Mouse (Mus musculus) midbrain, embryonic 10.5 days (tissue): ENCODE measurements around the gene Ndufb6. TPM values are rescaled to one million over a fixed set of nuclear protein-coding genes. Genes with fewer than 3 reads are reported as not detected.
"Not testable (repeated sequence)": the region's sequence is repeated elsewhere in the genome, so short reads cannot be mapped to it uniquely, and the experiment has no call there.

ENCODE experiments used
- DNase-seq: peaks from one replicate; pipeline ENCODE4 v3.0.0-alpha.2; 2017; ENCODE audit warnings: low spot score
- H3K27ac ChIP-seq: fragments of 300-500 bp; sonication (generic); replicated peaks from 2 replicates; pipeline ENCODE4 v1.5.1; 2016; ENCODE audit warnings: mild to moderate bottlenecking
- H3K27me3 ChIP-seq: fragments of 300-500 bp; sonication (generic); 2 replicates; pipeline ENCODE4 v1.6.1; 2016; ENCODE audit warnings: low read depth, mild to moderate bottlenecking; ENCODE audit not compliant: poor library complexity, severe bottlenecking
- H3K36me3 ChIP-seq: fragments of 300-500 bp; sonication (generic); 2 replicates; pipeline ENCODE4 v1.6.1; 2016; ENCODE audit warnings: mild to moderate bottlenecking, moderate library complexity
- H3K4me1 ChIP-seq: fragments of 300-500 bp; sonication (generic); 2 replicates; pipeline ENCODE4 v1.6.1; 2016
- H3K4me3 ChIP-seq: fragments of 300-500 bp; sonication (generic); 2 replicates; pipeline ENCODE4 v1.5.1; 2016; ENCODE audit warnings: mild to moderate bottlenecking, moderate library complexity
- H3K9me3 ChIP-seq: fragments of 300-500 bp; sonication (generic); replicated peaks from 2 replicates; pipeline ENCODE4 v1.6.1; 2016; ENCODE audit warnings: mild to moderate bottlenecking
- WGBS: fragments of 180-500 bp; shearing (Covaris S2); methylation state at CpG from one replicate; pipeline ENCODE4 v1.1.7; 2016; 5-methylcytosine and 5-hydroxymethylcytosine counted together
- polyA plus RNA-seq: library from polyadenylated mRNA; unstranded; fragments of >200 nt; fragmentation: Nextera tagmentation; extraction: Ambion mirVana; gene quantifications from 2 replicates; pipeline ENCODE4 v1.2.1, GENCODE M21; 2016

The Ndufb6 gene
- polyA plus RNA-seq, result 300 and 311 TPM in 2 replicates

GRCm38 (mm10) chr4:40279276-40279900 is at the start of gene Ndufb6:
TSS of gene Ndufb6 (minus strand) at chr4:40279421.
- Histone ChIP-seq H3K4me1 (peaks cover 17% of the 10 kb centered on the region), H3K27ac (peak within 1 kb of the TSS; percentile 86), H3K36me3 (peaks cover 20% of the 10 kb centered on the region), H3K4me3 (peak within 1 kb of the TSS; percentile 89), H3K9me3 (no peaks in the 10 kb centered on the region), H3K27me3 (no peaks in the 10 kb centered on the region)
- DNase-seq, result peak; percentile 97
- WGBS, result under 1% methylated on average over 36 of the region's 36 CpGs

GRCm38 (mm10) chr4:40327161-40327560 is 47.9 kb upstream of the Ndufb6 start:
- no peak overlapping the region for H3K4me3 ChIP-seq
- no peaks in the 10 kb centered on the region for H3K9me3 ChIP-seq
- no peaks in the 10 kb centered on the region for H3K36me3 ChIP-seq
- H3K4me1 ChIP-seq, result no peaks in the 10 kb centered on the region
- no peaks in the 10 kb centered on the region for H3K27me3 ChIP-seq
- no peak overlapping the region for H3K27ac ChIP-seq
- WGBS, result 91% methylated on average over 3 of the region's 3 CpGs
- no peak for DNase-seq

GRCm38 (mm10) chr4:40324620-40325019 is 45.4 kb upstream of the Ndufb6 start:
- Histone ChIP-seq H3K4me3 (no peak overlapping the region), H3K27me3 (no peaks in the 10 kb centered on the region), H3K27ac (no peak overlapping the region), H3K9me3 (no peaks in the 10 kb centered on the region), H3K36me3 (no peaks in the 10 kb centered on the region), H3K4me1 (no peaks in the 10 kb centered on the region)
- DNase-seq, result no peak
- WGBS, result 86% methylated on average over 7 of the region's 7 CpGs

GRCm38 (mm10) chr4:40317404-40317803 is 38.2 kb upstream of the Ndufb6 start:
- H3K4me3 ChIP-seq, result no peak overlapping the region
- no peaks in the 10 kb centered on the region for H3K27me3 ChIP-seq
- H3K4me1 ChIP-seq, result no peaks in the 10 kb centered on the region
- DNase-seq, result no peak
- 88% methylated on average over 3 of the region's 3 CpGs for WGBS
- no peaks in the 10 kb centered on the region for H3K36me3 ChIP-seq
- no peaks in the 10 kb centered on the region for H3K9me3 ChIP-seq
- H3K27ac ChIP-seq, result no peak overlapping the region

GRCm38 (mm10) chr4:40313026-40313425 is 33.8 kb upstream of the Ndufb6 start:
- no peak overlapping the region for H3K27ac ChIP-seq
- H3K9me3 ChIP-seq, result no peaks in the 10 kb centered on the region
- 80% methylated on average over 6 of the region's 6 CpGs for WGBS
- DNase-seq, result no peak
- no peaks in the 10 kb centered on the region for H3K36me3 ChIP-seq
- H3K27me3 ChIP-seq, result no peaks in the 10 kb centered on the region
- H3K4me3 ChIP-seq, result no peak overlapping the region
- H3K4me1 ChIP-seq, result no peaks in the 10 kb centered on the region

- H3K9me3 ChIP-seq, result no peaks in the 10 kb centered on the region
- no peak overlapping the region for H3K27ac ChIP-seq
- no peak overlapping the region for H3K4me3 ChIP-seq
- H3K36me3 ChIP-seq, result no peaks in the 10 kb centered on the region
- no peaks in the 10 kb centered on the region for H3K27me3 ChIP-seq
- DNase-seq, result no peak
- H3K4me1 ChIP-seq, result no peaks in the 10 kb centered on the region
- WGBS, result 73% methylated on average over 1 of the region's 1 CpGs
Observed at GRCm38 (mm10) chr4:40312213-40312612, 33.0 kb upstream of the Ndufb6 start.

- no peaks in the 10 kb centered on the region for H3K36me3 ChIP-seq
- H3K27me3 ChIP-seq, result no peaks in the 10 kb centered on the region
- WGBS, result 83% methylated on average over 11 of the region's 11 CpGs
- H3K4me1 ChIP-seq, result no peaks in the 10 kb centered on the region
- H3K9me3 ChIP-seq, result no peaks in the 10 kb centered on the region
- H3K4me3 ChIP-seq, result no peak overlapping the region
- DNase-seq, result no peak
- no peak overlapping the region for H3K27ac ChIP-seq
Observed at GRCm38 (mm10) chr4:40310796-40311383, 31.7 kb upstream of the Ndufb6 start.

GRCm38 (mm10) chr4:40309682-40310081 is 30.5 kb upstream of the Ndufb6 start:
- no peak for DNase-seq
- no peak overlapping the region for H3K4me3 ChIP-seq
- no peaks in the 10 kb centered on the region for H3K4me1 ChIP-seq
- no peak overlapping the region for H3K27ac ChIP-seq
- no peaks in the 10 kb centered on the region for H3K9me3 ChIP-seq
- H3K36me3 ChIP-seq, result no peaks in the 10 kb centered on the region
- no peaks in the 10 kb centered on the region for H3K27me3 ChIP-seq

- H3K4me3 ChIP-seq, result no peak overlapping the region
- H3K36me3 ChIP-seq, result no peaks in the 10 kb centered on the region
- 86% methylated on average over 10 of the region's 10 CpGs for WGBS
- no peak for DNase-seq
- 0 out of 2 replicates have a peak, but pooled peaks cover 5% of the 10 kb centered on the region for H3K27me3 ChIP-seq
- H3K4me1 ChIP-seq, result no peaks in the 10 kb centered on the region
- no peaks in the 10 kb centered on the region for H3K9me3 ChIP-seq
- no peak overlapping the region for H3K27ac ChIP-seq
Observed at GRCm38 (mm10) chr4:40302445-40303125, 23.4 kb upstream of the Ndufb6 start.

GRCm38 (mm10) chr4:40301076-40301789 is 22.0 kb upstream of the Ndufb6 start:
- no peak overlapping the region for H3K4me3 ChIP-seq

GRCm38 (mm10) chr4:40299169-40299568 is 19.9 kb upstream of the Ndufb6 start:
- Histone ChIP-seq H3K27me3 (0 out of 2 replicates have a peak, but pooled peaks cover 5% of the 10 kb centered on the region), H3K36me3 (no peaks in the 10 kb centered on the region), H3K4me1 (no peaks in the 10 kb centered on the region), H3K27ac (no peak overlapping the region), H3K9me3 (peaks cover 7% of the 10 kb centered on the region; the same call in 1 of the 2 replicates), H3K4me3 (no peak overlapping the region)
- WGBS, result 82% methylated on average over 5 of the region's 5 CpGs
- no peak for DNase-seq

More at GRCm38 (mm10) chr4:40301076-40301789, 22.0 kb upstream of the Ndufb6 start:
- 18% methylated on average over 16 of the region's 16 CpGs for WGBS
- no peaks in the 10 kb centered on the region for H3K9me3 ChIP-seq
- peak; percentile 79 for DNase-seq
- no peak overlapping the region for H3K27ac ChIP-seq
- H3K36me3 ChIP-seq, result no peaks in the 10 kb centered on the region
- no peaks in the 10 kb centered on the region for H3K4me1 ChIP-seq
- H3K27me3 ChIP-seq, result 0 out of 2 replicates have a peak, but pooled peaks cover 5% of the 10 kb centered on the region

- not testable (repeated sequence) for H3K4me3 ChIP-seq, H3K4me1 ChIP-seq, H3K27ac ChIP-seq, H3K36me3 ChIP-seq, H3K27me3 ChIP-seq, DNase-seq
- WGBS, result 94% methylated on average over 11 of the region's 11 CpGs
- peaks cover 20% of the 10 kb centered on the region; the same call in 1 of the 2 replicates for H3K9me3 ChIP-seq
Observed at GRCm38 (mm10) chr4:40291511-40291910, 12.3 kb upstream of the Ndufb6 start.
